Mouse (Mus musculus) MEL (cell line): Measurements from ENCODE around the gene Ano2.

Source experiments
- POLR2AphosphoS2 ChIP-seq: IDR thresholded peaks from 2 replicates; pipeline ENCODE4 v1.6.1; 2011; ENCODE audit warnings: low read length, improper control_type of control experiment
- SIN3A ChIP-seq: IDR thresholded peaks from 2 replicates; pipeline ENCODE4 v1.6.1; 2012; ENCODE audit warnings: low read length, improper control_type of control experiment, inconsistent platforms

- no peak for TF ChIP-seq SIN3A
- TF ChIP-seq POLR2AphosphoS2, result no peak
Observed at GRCm38 (mm10) chr6:125851196-125851595, 161.0 kb downstream of the Ano2 start.
